Mouse (Mus musculus): Measurements from ENCODE around the gene Ptgdr2. TPM values are rescaled to one million over a fixed set of nuclear protein-coding genes. Genes with fewer than 3 reads are reported as not detected.

Gene Ptgdr2
- polyA plus RNA-seq, 1 experiment, result 0.21 TPM

DNA sequence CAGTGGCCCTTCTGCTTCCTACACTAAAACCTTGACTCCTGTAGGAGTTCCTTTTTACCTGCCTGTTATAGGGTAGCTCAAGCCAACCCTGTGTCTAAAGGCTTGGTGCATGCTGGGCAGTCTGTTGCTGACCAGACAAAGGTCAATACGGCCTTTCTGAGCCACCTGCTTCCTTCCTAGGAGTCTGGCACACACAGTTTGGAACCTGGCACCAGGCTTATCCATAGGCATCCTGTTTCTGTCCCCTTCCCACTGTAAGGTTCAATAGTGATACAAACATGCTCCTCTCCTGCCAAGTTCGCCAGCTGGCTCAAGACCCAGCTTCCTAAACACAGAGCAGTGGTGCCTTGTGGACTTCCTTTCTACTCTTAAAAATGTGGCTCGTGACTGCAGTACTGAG lies 9.5 kb downstream of the Ptgdr2 start:
- Histone ChIP-seq H3K27ac (ENCODE audit: insufficient read depth, low read length) (no peak overlapping the region), H3K4me3 (ENCODE audit: insufficient read depth, low read length) (no peak overlapping the region), H3K4me1 (ENCODE audit: control insufficient read depth, insufficient read depth, low read length) (peaks cover 10% of the 10 kb centered on the region; the same call in 1 of the 2 replicates)
- TF ChIP-seq CTCF (IDR thresholded peaks at IDR 0.05; ENCODE audit: extremely low read depth, insufficient read depth, low read length) (no peak), POLR2A (IDR thresholded peaks at IDR 0.05; ENCODE audit: extremely low read depth, insufficient read depth, low read length) (no peak)

DNA sequence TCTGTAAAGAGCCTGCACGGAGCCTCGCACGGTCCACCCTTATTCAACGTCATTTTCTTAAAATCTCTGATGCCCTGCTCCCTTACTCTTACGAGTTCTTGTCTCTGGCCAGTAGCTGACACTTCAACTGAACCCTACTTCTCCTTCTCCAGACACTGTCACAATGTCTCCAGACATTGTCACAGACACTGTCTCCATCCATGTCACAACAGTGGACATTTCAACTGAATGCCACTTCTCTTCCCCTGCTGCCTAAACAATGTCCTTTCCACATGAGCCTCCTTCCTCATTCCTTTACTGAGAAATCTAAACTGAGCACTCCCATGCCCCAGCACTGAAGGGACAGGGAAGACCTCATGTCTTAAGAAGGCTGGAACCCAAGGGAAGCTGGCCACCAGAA lies 10.3 kb downstream of the Ptgdr2 start:
- Histone ChIP-seq H3K27ac (ENCODE audit: insufficient read depth, low read length) (no peak overlapping the region), H3K4me1 (ENCODE audit: control insufficient read depth, insufficient read depth, low read length) (peaks cover 16% of the 10 kb centered on the region; the same call in 1 of the 2 replicates), H3K4me3 (ENCODE audit: insufficient read depth, low read length) (peak overlapping the region; percentile 40; the same call in 1 of the 2 replicates)
- no peak for TF ChIP-seq CTCF (IDR thresholded peaks at IDR 0.05; ENCODE audit: extremely low read depth, insufficient read depth, low read length)
- TF ChIP-seq POLR2A (IDR thresholded peaks at IDR 0.05; ENCODE audit: extremely low read depth, insufficient read depth, low read length), result no peak

DNA sequence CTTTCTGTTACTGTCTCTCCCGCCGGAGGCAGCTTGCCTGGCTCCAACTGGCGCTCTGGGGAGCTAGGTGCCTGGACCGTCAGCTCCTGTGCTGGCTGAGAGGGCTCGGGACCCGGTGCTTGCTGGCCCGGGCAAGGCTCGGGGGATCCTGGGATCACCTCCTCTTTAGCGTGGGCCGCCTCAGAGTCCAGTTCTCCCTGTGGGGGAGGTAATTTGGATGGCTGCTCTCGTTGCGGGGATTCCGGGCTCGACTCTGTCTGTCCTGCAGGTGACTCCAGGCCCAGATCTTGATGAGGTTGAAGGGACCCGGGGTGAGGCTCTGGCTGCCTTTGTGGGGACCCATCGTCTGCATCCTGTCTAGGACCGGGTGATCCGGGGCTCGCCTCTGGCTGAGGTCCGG lies 11.5 kb downstream of the Ptgdr2 start:
- Histone ChIP-seq H3K4me3 (ENCODE audit: insufficient read depth, low read length) (peak overlapping the region; percentile 40), H3K4me1 (ENCODE audit: control insufficient read depth, insufficient read depth, low read length) (peaks cover 16% of the 10 kb centered on the region; the same call in 1 of the 2 replicates), H3K27ac (ENCODE audit: insufficient read depth, low read length) (no peak overlapping the region)
- TF ChIP-seq POLR2A (IDR thresholded peaks at IDR 0.05; ENCODE audit: extremely low read depth, insufficient read depth, low read length), result no peak
- TF ChIP-seq CTCF (IDR thresholded peaks at IDR 0.05; ENCODE audit: extremely low read depth, insufficient read depth, low read length), result no peak

DNA sequence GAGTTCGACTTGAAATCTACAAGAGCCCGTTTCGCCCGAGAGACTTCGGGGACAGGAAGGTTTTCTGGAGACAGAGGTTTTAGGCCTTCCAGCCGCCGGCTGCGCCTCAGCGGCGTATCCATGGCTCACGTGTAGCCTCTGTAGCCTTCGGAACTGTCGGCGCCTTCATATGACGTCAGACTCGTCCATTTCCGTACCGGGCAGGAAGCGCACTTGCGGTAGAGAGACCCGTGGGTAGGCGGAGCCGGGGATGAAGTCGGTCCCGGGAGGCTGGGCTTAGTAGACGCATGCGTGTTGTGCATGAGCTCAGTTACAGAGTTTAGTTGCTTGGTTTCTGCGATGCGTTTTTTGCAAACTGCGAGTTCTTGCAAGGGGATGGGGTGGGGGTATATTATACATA lies 12.2 kb downstream of the Ptgdr2 start, which contains the start of gene Ccdc86:
Gene Ccdc86, minus strand, starts transcription at position 155 of the 400 bp plus-strand sequence.
- Histone ChIP-seq H3K4me1 (ENCODE audit: control insufficient read depth, insufficient read depth, low read length) (peaks cover 16% of the 10 kb centered on the region; the same call in 1 of the 2 replicates), H3K27ac (ENCODE audit: insufficient read depth, low read length) (no peak within 1 kb of the TSS), H3K4me3 (ENCODE audit: insufficient read depth, low read length) (peak within 1 kb of the TSS; percentile 40)
- TF ChIP-seq CTCF (IDR thresholded peaks at IDR 0.05; ENCODE audit: extremely low read depth, insufficient read depth, low read length), result no peak
- TF ChIP-seq POLR2A (IDR thresholded peaks at IDR 0.05; ENCODE audit: extremely low read depth, insufficient read depth, low read length), result peak; percentile 74; the same call in 1 of the 2 replicates

DNA sequence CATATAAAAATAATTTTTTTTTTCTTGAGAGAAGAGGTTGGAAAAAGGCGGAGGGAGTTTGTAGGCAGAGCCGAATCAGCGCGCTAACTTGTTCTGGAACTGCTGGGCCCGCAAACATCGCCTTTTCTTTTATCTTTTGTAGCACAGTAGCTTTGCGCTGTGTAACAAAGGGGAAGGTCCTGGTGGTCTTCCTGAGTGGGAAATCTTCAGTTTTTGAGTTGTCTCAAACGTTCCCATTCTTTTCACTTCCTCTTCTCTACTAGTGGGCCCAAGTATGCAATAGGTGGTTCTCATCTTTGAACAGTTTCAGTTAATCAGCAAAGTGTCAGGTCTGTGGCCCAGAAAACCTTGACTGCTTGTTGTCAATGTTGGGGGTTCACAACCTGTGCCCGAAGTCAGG lies 12.6 kb downstream of the Ptgdr2 start:
- TF ChIP-seq POLR2A (IDR thresholded peaks at IDR 0.05; ENCODE audit: extremely low read depth, insufficient read depth, low read length) (no peak), CTCF (IDR thresholded peaks at IDR 0.05; ENCODE audit: extremely low read depth, insufficient read depth, low read length) (no peak)
- H3K4me1 ChIP-seq (ENCODE audit: control insufficient read depth, insufficient read depth, low read length), result peaks cover 16% of the 10 kb centered on the region; the same call in 1 of the 2 replicates
- no peak overlapping the region for H3K27ac ChIP-seq (ENCODE audit: insufficient read depth, low read length)
- H3K4me3 ChIP-seq (ENCODE audit: insufficient read depth, low read length), result no peak overlapping the region; the same call in 1 of the 2 replicates

DNA sequence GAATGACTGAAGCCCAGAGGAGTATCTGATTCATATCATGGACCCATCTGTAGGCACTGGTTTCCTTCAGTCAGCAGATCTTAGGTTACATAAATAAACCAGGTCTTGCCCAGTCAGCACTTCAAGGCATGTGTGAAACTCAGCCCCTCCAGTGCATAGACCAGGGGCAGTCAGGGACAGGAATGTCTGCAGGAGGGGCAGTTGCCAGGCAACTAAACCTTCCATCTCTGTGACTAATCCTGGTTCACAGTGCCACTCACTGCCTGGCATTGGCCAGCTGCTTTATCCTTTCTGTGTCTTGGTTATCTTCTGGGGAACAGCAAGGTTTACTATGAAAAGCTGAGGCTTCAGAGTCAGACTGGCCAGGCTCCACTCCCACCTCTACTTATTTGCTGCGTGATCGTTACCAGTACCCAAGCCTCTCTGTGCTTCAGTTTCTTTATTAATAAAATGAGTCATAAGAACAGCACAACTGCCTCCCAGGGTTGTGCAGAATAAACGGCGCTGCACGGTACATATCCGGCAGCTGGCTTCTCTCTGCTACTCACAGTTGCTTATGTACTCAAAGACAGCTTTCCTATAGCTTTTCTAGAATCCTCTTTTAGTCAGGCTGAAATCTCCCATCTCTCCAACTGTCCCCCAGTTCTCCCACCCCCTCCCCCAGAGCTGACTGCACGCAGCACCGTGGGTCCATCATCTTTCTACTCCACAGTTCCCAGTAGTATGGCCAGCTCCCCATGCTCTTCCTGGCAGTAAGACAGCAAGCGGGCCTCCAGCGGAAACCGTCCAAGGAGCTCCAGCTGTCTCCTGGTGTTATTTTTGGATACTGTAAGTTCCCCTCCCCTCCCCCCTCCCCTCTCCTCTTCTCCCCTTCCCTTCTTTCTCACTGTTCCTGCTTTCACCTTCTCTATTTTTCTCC lies 15.3 kb downstream of the Ptgdr2 start:
- Histone ChIP-seq H3K27ac (ENCODE audit: insufficient read depth, low read length) (peak overlapping the region; percentile 54; the same call in 1 of the 2 replicates), H3K4me1 (ENCODE audit: control insufficient read depth, insufficient read depth, low read length) (peaks cover 11% of the 10 kb centered on the region; the same call in 1 of the 2 replicates), H3K4me3 (ENCODE audit: insufficient read depth, low read length) (no peak overlapping the region)
- no peak for TF ChIP-seq POLR2A (IDR thresholded peaks at IDR 0.05; ENCODE audit: extremely low read depth, insufficient read depth, low read length)
- no peak for TF ChIP-seq CTCF (IDR thresholded peaks at IDR 0.05; ENCODE audit: extremely low read depth, insufficient read depth, low read length)

DNA sequence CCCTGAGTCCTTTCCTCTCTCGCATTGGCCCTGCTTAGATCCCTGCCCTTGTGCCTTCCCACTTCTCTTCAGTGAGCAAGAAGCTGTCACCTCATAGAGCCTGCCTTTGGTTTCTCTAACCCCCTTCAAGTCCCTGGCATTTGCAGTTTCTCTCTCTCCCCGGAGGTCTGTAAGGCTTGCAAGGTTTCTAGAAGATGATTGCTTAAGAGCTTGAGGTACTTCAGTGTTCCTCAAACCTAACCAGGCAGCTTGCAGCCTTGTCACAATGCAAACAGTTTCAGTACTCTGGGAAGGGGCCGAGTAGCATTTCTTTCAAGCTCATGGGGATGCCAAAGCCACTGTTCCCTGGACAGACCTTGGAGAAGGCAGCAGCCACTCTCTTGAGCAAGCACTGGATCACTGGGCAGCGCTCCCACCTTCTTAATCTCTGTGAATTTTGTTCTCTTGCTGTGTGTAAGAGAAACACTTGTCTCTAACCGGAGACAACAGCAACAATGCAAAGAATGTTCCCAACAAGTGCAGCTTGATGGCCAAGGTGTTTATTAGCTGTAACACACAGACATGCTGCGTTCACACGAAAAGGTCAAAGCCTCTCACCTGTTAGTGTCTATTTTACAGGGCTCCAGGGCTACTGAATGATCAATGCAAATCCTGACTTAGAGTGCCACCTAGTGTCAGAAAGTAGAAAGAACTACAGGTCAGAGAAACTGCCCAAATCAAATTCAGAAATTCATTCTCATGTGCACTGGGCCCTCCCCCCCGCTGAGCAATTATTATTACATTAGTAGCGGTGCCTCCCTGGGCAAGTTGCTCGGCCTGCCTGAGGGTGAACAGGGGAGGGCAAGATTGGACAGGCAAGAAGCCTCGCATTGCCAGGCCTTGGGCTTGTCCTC lies 22.4 kb downstream of the Ptgdr2 start:
- Histone ChIP-seq H3K4me1 (ENCODE audit: control insufficient read depth, insufficient read depth, low read length) (no peaks in the 10 kb centered on the region), H3K4me3 (ENCODE audit: insufficient read depth, low read length) (no peak overlapping the region), H3K27ac (ENCODE audit: insufficient read depth, low read length) (no peak overlapping the region)
- TF ChIP-seq POLR2A (IDR thresholded peaks at IDR 0.05; ENCODE audit: extremely low read depth, insufficient read depth, low read length) (no peak), CTCF (IDR thresholded peaks at IDR 0.05; ENCODE audit: extremely low read depth, insufficient read depth, low read length) (peak; percentile 74)

DNA sequence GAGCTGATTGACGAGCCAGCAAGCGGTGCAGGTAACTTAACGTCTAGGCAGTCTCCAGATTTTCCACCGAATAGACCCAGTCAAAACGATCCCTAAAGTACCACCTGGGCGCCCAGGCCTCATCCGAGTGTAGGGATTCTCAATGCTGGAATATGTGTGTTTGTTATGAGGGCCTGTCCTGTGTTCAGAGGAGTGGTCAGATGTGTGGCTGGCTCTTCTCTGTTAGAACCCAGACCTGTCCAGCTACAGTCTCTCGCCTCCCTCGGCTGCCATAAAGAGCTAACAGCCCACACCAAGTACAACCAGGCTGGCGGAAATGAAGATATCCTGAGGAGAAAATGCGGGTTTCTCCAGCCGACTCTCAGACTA lies 23.0 kb downstream of the Ptgdr2 start:
- Histone ChIP-seq H3K4me1 (ENCODE audit: control insufficient read depth, insufficient read depth, low read length) (no peaks in the 10 kb centered on the region), H3K4me3 (ENCODE audit: insufficient read depth, low read length) (no peak overlapping the region), H3K27ac (ENCODE audit: insufficient read depth, low read length) (no peak overlapping the region)
- TF ChIP-seq POLR2A (IDR thresholded peaks at IDR 0.05; ENCODE audit: extremely low read depth, insufficient read depth, low read length) (no peak), CTCF (IDR thresholded peaks at IDR 0.05; ENCODE audit: extremely low read depth, insufficient read depth, low read length) (no peak)

DNA sequence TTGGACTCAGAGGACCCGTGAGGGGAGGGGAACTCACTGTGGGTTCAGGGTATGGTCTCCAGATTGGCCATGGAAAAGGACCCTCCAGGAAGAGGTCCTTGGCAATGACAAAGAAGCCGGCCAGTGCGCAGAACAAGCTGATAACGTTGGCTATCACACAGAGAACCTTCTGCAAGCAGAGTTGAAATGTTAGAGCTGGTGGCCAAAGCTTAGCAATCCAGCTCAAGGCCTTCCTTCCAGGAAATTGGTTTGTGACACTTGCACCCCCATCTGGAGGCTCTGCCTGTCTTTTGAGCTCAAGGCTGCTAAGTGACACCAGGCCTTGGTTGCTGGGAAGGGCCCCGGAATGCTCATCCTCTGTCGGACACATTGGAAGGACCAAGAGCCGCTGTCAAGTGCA lies 28.8 kb downstream of the Ptgdr2 start:
- no peak overlapping the region for H3K27ac ChIP-seq (ENCODE audit: insufficient read depth, low read length)
- no peaks in the 10 kb centered on the region for H3K4me1 ChIP-seq (ENCODE audit: control insufficient read depth, insufficient read depth, low read length)

More for the DNA sequence above, 28.8 kb downstream of the Ptgdr2 start:
- no peak overlapping the region for H3K4me3 ChIP-seq (ENCODE audit: insufficient read depth, low read length)
- no peak for TF ChIP-seq POLR2A (IDR thresholded peaks at IDR 0.05; ENCODE audit: extremely low read depth, insufficient read depth, low read length)
- no peak for TF ChIP-seq CTCF (IDR thresholded peaks at IDR 0.05; ENCODE audit: extremely low read depth, insufficient read depth, low read length)

Data from cortical plate, adult 2 months (tissue).